Mouse (Mus musculus): ENCODE measurements around the gene Gm20388.

DNA sequence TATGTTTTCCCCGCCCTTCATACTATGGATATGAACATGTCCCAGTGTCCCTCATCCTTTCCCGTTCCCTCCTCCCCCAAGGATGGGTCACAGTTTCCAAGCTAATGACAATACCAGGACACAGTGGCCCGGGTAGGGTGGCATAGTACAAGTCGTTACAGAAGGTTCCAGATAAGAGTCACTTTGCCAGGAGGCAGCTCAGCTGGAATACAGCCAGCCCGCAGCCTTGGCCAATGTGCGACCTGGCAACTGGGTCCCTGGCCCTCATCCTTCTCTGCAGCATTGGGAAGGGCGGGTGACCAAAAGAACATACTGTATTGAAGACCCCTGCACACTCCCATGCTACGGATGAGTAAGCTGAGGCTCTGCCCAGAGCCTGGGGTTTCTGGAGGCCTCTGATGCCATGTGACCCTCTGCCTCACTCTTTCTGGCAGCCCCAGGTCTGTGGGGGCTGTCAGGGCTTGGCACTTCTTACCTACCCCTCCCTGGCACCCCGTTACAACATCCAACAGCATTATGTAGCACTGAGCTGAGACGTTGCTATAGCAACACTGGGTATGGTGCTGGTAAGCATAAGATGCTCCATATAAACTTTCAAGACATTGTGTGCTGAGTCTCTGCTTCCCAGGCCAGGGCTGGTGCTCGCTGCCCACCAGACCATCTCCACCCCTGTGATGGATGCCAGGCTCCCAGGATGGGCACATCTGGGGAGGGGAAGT is 418.5 kb downstream of the Gm20388 start:
- no peak for TF ChIP-seq CTCF (IDR thresholded peaks at IDR 0.05; ENCODE audit: borderline replicate concordance, insufficient read depth, low read depth, low read length)
- TF ChIP-seq POLR2A (IDR thresholded peaks at IDR 0.05; ENCODE audit: borderline replicate concordance, insufficient read depth, low read length) = no peak
